Mouse (Mus musculus): ENCODE measurements around the gene Syt7.

- no peak for TF ChIP-seq POLR2A (IDR thresholded peaks at IDR 0.05; ENCODE audit: borderline replicate concordance, extremely low read depth, insufficient read depth, insufficient read length, poor library complexity, severe bottlenecking)
- peak; percentile 93 for TF ChIP-seq CTCF (IDR thresholded peaks at IDR 0.05; ENCODE audit: borderline replicate concordance, extremely low read depth, insufficient read depth, insufficient read length)
These were observed 97.4 kb downstream of the Syt7 start for GRCm38 (mm10) chr19:10486264-10486738.

All from brain, embryonic 14.5 days (tissue).